Mouse (Mus musculus): ENCODE results near the gene Apold1. TPM values are rescaled to one million over a fixed set of nuclear protein-coding genes. Genes with fewer than 3 reads are reported as not detected.
A peak's percentile ranks its signal among the peaks of the same experiment; 100 is the strongest.

Apold1 gene
- total and polyA plus RNA-seq, 2 experiments = 0.40 to 0.55 TPM

GRCm38 (mm10) chr6:134943759-134944407, 37.6 kb upstream of the Apold1 start:
- Histone ChIP-seq H3K27me3 (ENCODE audit: control insufficient read depth, insufficient read depth, low read length) (no peaks in the 10 kb centered on the region), H3K79me2 (ENCODE audit: control insufficient read depth, insufficient read depth, low read length) (no peaks in the 10 kb centered on the region), H3K4me1 (ENCODE audit: control insufficient read depth, insufficient read depth, low read length) (no peaks in the 10 kb centered on the region; the same call in 1 of the 2 replicates), H3K9ac (ENCODE audit: low read depth, low read length) (no peak overlapping the region), H3K27ac (replicated peaks; ENCODE audit: insufficient read depth, low read depth, low read length) (no peak overlapping the region), H3K36me3 (ENCODE audit: control insufficient read depth, insufficient read depth, low read length) (no peaks in the 10 kb centered on the region), H3K4me3 (ENCODE audit: insufficient read depth, low read depth, low read length) (no peak overlapping the region)
- no peak for DNase-seq (ENCODE audit: extremely low read depth, low read depth, low spot score)
- TF ChIP-seq CTCF (IDR thresholded peaks at IDR 0.05; ENCODE audit: low read depth, low read length) (no peak), POLR2A (IDR thresholded peaks at IDR 0.05; ENCODE audit: extremely low read depth, insufficient read depth, low read length) (no peak)
- WGBS = 78% methylated on average over 13 of the region's 13 CpGs

DNA sequence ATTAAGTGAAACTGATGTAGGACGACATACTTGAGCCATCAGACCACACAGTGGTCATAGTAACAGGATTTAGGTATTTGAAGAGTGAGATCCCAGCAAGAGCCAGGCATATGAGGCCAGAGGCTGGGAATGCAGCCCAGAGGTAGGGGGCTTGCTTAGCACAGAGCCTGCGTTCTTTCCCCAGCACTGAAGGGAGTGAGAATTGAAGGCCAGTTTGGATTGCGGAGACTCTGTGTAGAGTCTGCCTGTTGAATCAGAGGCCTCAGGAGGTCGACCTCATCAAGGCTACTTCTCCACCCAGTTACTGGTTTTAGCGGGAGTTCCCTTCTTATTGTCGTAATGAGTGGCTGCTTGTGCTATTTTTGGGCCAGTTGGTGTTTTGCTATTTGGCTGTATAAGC, 35.5 kb upstream of the Apold1 start:
- no peaks in the 10 kb centered on the region for H3K79me2 ChIP-seq (ENCODE audit: control insufficient read depth, insufficient read depth, low read length)
- DNase-seq (ENCODE audit: extremely low read depth, low read depth, low spot score) = no peak
- H3K4me1 ChIP-seq (ENCODE audit: control insufficient read depth, insufficient read depth, low read length) = no peaks in the 10 kb centered on the region; the same call in 1 of the 2 replicates
- H3K36me3 ChIP-seq (ENCODE audit: control insufficient read depth, insufficient read depth, low read length) = no peaks in the 10 kb centered on the region
- no peak overlapping the region for H3K27ac ChIP-seq (replicated peaks; ENCODE audit: insufficient read depth, low read depth, low read length)
- no peak overlapping the region for H3K4me3 ChIP-seq (ENCODE audit: insufficient read depth, low read depth, low read length)
- TF ChIP-seq POLR2A (IDR thresholded peaks at IDR 0.05; ENCODE audit: extremely low read depth, insufficient read depth, low read length) (no peak), CTCF (IDR thresholded peaks at IDR 0.05; ENCODE audit: low read depth, low read length) (no peak)
- H3K9ac ChIP-seq (ENCODE audit: low read depth, low read length) = no peak overlapping the region
- 86% methylated on average over 6 of the region's 6 CpGs for WGBS
- H3K27me3 ChIP-seq (ENCODE audit: control insufficient read depth, insufficient read depth, low read length) = no peaks in the 10 kb centered on the region

DNA sequence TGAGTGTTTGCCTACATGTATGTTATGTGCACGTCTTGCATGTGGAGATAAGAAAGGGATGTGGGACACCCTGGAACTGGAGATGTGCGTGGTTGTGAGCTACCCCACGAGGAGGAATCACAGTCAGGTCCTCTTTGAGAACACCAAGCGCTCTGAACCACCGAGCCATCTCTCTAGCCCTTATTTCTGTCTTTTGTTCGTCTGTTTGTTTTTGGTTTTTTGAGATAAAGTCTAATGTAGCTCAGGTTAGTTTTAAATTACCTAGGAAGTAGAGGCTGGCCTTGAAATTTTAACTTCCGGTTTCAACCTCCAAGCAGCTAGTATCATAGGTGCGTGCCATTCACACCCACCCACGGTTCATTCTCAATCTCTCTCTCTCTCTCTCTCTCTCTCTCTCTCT, 34.7 kb upstream of the Apold1 start:
- WGBS = 70% methylated on average over 9 of the region's 9 CpGs
- no peak overlapping the region for H3K4me3 ChIP-seq (ENCODE audit: insufficient read depth, low read depth, low read length)
- no peaks in the 10 kb centered on the region for H3K79me2 ChIP-seq (ENCODE audit: control insufficient read depth, insufficient read depth, low read length)
- H3K27ac ChIP-seq (replicated peaks; ENCODE audit: insufficient read depth, low read depth, low read length) = no peak overlapping the region
- H3K9ac ChIP-seq (ENCODE audit: low read depth, low read length) = no peak overlapping the region
- no peaks in the 10 kb centered on the region for H3K27me3 ChIP-seq (ENCODE audit: control insufficient read depth, insufficient read depth, low read length)
- no peaks in the 10 kb centered on the region for H3K36me3 ChIP-seq (ENCODE audit: control insufficient read depth, insufficient read depth, low read length)
- DNase-seq (ENCODE audit: extremely low read depth, low read depth, low spot score) = no peak
- no peaks in the 10 kb centered on the region; the same call in 1 of the 2 replicates for H3K4me1 ChIP-seq (ENCODE audit: control insufficient read depth, insufficient read depth, low read length)
- TF ChIP-seq CTCF (IDR thresholded peaks at IDR 0.05; ENCODE audit: low read depth, low read length) = no peak
- TF ChIP-seq POLR2A (IDR thresholded peaks at IDR 0.05; ENCODE audit: extremely low read depth, insufficient read depth, low read length) = no peak

DNA sequence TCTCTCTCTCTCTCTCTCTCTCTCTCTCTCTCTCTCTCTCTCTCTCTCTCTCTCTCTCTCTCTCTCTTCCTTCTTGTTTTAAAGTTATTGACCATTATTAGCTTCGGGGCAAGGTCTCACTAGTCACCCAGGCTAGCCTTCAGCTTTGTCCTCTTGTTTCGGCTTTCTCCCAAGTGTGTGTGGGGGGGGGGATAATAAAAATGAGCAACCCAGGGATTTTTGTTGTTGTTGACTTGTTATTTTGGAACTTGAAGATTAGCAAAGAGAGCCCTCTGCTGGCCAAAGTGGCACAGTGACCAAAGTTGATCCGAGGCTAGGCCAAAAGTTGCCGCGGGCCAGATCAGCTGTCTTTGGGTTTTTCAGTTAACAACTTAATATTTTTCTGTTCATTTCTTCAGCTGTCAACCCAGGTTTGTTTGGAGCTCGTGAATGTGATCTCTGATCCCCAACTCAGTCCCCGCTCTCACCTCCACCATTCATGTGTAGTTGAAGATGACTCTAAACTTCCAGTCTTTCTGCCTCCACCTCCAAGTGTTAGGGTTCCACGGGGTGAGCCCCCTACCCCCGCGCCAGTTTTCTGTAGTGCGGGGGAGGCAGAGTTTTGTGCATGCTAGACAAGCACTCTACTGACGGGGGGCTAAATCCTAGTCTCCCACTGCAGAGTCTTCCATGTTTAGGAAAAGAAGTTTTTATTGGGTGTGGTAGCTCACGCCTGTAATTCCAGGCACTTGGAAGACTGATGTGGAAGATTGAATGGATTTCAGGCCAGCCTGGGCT, 34.0 kb upstream of the Apold1 start:
- Histone ChIP-seq H3K79me2 (ENCODE audit: control insufficient read depth, insufficient read depth, low read length) (no peaks in the 10 kb centered on the region), H3K36me3 (ENCODE audit: control insufficient read depth, insufficient read depth, low read length) (no peaks in the 10 kb centered on the region), H3K4me1 (ENCODE audit: control insufficient read depth, insufficient read depth, low read length) (no peaks in the 10 kb centered on the region; the same call in 1 of the 2 replicates), H3K27ac (replicated peaks; ENCODE audit: insufficient read depth, low read depth, low read length) (no peak overlapping the region), H3K4me3 (ENCODE audit: insufficient read depth, low read depth, low read length) (peak overlapping the region; percentile 34; the same call in 1 of the 2 replicates), H3K27me3 (ENCODE audit: control insufficient read depth, insufficient read depth, low read length) (no peaks in the 10 kb centered on the region), H3K9ac (ENCODE audit: low read depth, low read length) (no peak overlapping the region)
- 43% methylated on average over 13 of the region's 13 CpGs for WGBS
- peak; percentile 67 for DNase-seq (ENCODE audit: extremely low read depth, low read depth, low spot score)
- TF ChIP-seq POLR2A (IDR thresholded peaks at IDR 0.05; ENCODE audit: extremely low read depth, insufficient read depth, low read length) (no peak), CTCF (IDR thresholded peaks at IDR 0.05; ENCODE audit: low read depth, low read length) (peak; percentile 78)

DNA sequence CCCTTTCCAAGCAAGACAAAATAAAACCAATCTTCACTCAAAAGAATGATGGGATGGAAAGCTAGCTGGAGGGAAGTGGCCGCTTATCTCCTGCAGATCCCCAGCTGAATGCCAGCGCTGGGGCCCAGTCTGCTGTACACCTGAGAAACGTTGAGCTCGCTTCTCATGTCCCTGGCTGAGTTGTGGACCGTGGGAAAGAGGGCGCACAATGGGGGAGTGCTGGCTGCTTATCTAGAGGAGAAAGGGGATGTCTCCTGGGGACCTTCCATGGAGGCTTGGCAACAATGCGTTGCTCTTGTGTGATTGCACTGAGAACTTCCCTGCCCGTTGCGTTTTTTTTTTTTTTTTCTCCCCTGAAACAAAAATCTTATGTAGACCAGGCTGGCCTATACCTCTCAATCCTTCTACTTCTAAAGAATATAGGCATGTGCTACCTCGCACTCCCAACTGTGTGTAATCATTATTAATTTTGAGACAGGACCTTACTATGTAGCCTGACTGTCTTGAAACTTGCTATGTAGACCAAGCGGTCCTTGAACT, 32.9 kb upstream of the Apold1 start:
- Histone ChIP-seq H3K4me3 (ENCODE audit: insufficient read depth, low read depth, low read length) (no peak overlapping the region), H3K4me1 (ENCODE audit: control insufficient read depth, insufficient read depth, low read length) (no peaks in the 10 kb centered on the region; the same call in 1 of the 2 replicates), H3K9ac (ENCODE audit: low read depth, low read length) (no peak overlapping the region), H3K36me3 (ENCODE audit: control insufficient read depth, insufficient read depth, low read length) (no peaks in the 10 kb centered on the region), H3K27me3 (ENCODE audit: control insufficient read depth, insufficient read depth, low read length) (no peaks in the 10 kb centered on the region), H3K27ac (replicated peaks; ENCODE audit: insufficient read depth, low read depth, low read length) (no peak overlapping the region), H3K79me2 (ENCODE audit: control insufficient read depth, insufficient read depth, low read length) (no peaks in the 10 kb centered on the region)
- WGBS = 84% methylated on average over 11 of the region's 11 CpGs
- TF ChIP-seq CTCF (IDR thresholded peaks at IDR 0.05; ENCODE audit: low read depth, low read length) = no peak
- TF ChIP-seq POLR2A (IDR thresholded peaks at IDR 0.05; ENCODE audit: extremely low read depth, insufficient read depth, low read length) = no peak
- no peak for DNase-seq (ENCODE audit: extremely low read depth, low read depth, low spot score)

Data from liver, adult 2 months (tissue).